Mouse (Mus musculus): ENCODE measurements around the gene Mreg. TPM values are rescaled to one million over a fixed set of nuclear protein-coding genes. Genes with fewer than 3 reads are reported as not detected.

Gene Mreg
- polyA plus RNA-seq, 1 experiment from 2014 or later: 0.75 TPM

DNA sequence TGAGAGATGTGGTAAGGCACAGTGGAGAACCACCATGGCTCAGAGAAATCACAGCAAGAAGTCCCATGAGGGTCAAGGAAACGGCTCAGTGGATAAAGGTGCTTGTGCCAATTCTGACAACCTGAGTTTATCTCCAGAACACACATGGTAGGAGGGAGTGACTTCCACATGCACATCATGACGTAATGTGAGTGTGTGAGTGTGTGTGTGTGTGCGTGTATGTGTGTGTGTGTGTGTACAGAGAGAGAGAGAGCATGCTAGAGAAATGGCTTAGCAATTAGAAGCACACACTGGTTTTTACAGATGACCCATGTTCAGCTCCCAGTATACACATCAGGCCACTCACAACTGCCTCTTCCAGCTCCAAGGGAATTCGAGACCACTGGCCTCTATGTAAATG is 3.1 kb upstream of the Mreg start:
- no peaks in the 10 kb centered on the region for H3K36me3 ChIP-seq (ENCODE audit: inconsistent target)
- H3K4me3 ChIP-seq (ENCODE audit: inconsistent target): no peak overlapping the region
- no peaks in the 10 kb centered on the region for H3K79me2 ChIP-seq (ENCODE audit: inconsistent target)
- H3K27ac ChIP-seq: no peak overlapping the region
- WGBS (ENCODE audit: missing documents): 83% methylated on average over 4 of the region's 4 CpGs

DNA sequence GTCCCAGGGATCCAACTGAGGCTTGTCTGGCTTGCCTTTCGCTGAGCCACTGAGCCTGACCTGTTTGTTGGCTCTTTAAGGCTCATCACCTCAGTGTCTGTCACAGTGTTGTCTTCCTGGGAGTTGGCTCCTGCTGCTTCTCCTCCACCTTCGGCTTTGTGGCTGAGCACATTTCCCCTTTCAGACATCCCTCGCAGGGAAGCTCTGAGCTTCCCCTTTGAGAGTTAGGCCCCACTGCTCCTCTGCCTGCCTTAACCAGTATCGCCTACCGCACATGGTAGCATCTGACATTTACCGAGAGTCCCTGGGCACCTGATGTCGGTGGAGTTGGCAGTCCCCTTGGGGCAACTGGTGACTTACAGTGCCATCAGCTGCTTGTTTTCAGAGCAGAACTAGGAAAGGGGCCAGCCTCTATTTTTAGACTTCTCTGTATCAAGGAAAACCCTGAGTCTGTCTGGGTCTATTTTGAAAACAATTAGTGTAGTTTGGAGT is 2.4 kb upstream of the Mreg start:
- no peaks in the 10 kb centered on the region for H3K79me2 ChIP-seq (ENCODE audit: inconsistent target)
- no peak overlapping the region for H3K27ac ChIP-seq
- no peak overlapping the region for H3K4me3 ChIP-seq (ENCODE audit: inconsistent target)

GRCm38 (mm10) chr1:72213954-72214353 is 1.8 kb upstream of the Mreg start:
- Histone ChIP-seq H3K79me2 (ENCODE audit: inconsistent target) (no peaks in the 10 kb centered on the region), H3K36me3 (ENCODE audit: inconsistent target) (no peaks in the 10 kb centered on the region), H3K27ac (no peak overlapping the region), H3K4me3 (ENCODE audit: inconsistent target) (no peak overlapping the region)
- 97% methylated on average over 3 of the region's 3 CpGs for WGBS (ENCODE audit: missing documents)

More for the DNA sequence above, 2.4 kb upstream of the Mreg start:
- 12% methylated on average over 7 of the region's 7 CpGs for WGBS (ENCODE audit: missing documents)
- H3K36me3 ChIP-seq (ENCODE audit: inconsistent target): no peaks in the 10 kb centered on the region

GRCm38 (mm10) chr1:72210803-72211679 is 1.1 kb downstream of the Mreg start:
- Histone ChIP-seq H3K4me3 (ENCODE audit: inconsistent target) (no peak overlapping the region), H3K27ac (no peak overlapping the region), H3K79me2 (ENCODE audit: inconsistent target) (no peaks in the 10 kb centered on the region), H3K36me3 (ENCODE audit: inconsistent target) (no peaks in the 10 kb centered on the region)
- WGBS (ENCODE audit: missing documents): 22% methylated on average over 17 of the region's 17 CpGs

GRCm38 (mm10) chr1:72208095-72208494 is 4.0 kb downstream of the Mreg start:
- Histone ChIP-seq H3K79me2 (ENCODE audit: inconsistent target) (no peaks in the 10 kb centered on the region), H3K27ac (no peak overlapping the region), H3K36me3 (ENCODE audit: inconsistent target) (no peaks in the 10 kb centered on the region), H3K4me3 (ENCODE audit: inconsistent target) (no peak overlapping the region)
- 82% methylated on average over 5 of the region's 5 CpGs for WGBS (ENCODE audit: missing documents)

DNA sequence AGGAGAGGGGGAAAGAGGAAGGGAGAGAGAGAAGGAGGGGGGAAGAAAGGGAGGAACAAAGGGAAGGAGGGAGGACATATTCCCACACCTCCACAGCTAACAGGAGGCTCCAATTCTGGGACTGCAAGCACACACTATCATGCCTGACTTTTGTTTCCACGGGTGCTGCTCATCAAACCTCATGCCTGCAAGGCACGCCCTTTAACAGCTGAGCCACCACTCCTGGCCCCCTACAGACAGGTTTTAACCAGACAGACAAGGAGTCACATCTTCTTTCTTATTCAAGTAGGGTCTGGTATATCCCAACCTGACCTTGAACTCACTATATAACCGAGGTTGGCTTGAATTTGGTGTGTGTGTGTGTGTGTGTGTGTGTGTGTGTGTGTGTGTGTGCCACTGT is 7.0 kb downstream of the Mreg start:
- H3K27ac ChIP-seq: no peak overlapping the region
- H3K36me3 ChIP-seq (ENCODE audit: inconsistent target): no peaks in the 10 kb centered on the region
- WGBS (ENCODE audit: missing documents): 58% methylated on average over 3 of the region's 3 CpGs
- H3K79me2 ChIP-seq (ENCODE audit: inconsistent target): no peaks in the 10 kb centered on the region
- H3K4me3 ChIP-seq (ENCODE audit: inconsistent target): no peak overlapping the region

DNA sequence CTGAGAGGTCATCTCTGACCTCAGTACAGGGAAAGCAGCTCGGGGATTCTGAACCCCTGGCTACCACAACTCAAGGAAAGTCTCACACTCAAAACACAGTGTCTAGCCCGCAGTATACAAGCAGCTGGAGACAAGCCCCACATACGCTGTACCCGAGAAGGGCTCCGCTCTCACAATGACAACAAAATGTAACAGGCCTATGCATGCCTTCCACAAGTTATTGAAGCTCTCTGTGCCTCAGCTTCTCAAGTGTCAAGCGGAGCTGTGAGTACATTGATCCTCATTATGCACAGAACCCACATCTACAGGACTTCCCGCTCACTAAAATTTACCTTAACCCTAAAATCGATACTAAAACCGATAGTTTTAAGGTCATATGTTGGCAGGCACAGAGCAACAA is 8.9 kb downstream of the Mreg start:
- WGBS (ENCODE audit: missing documents): 94% methylated on average over 9 of the region's 9 CpGs
- Histone ChIP-seq H3K4me3 (ENCODE audit: inconsistent target) (no peak overlapping the region), H3K36me3 (ENCODE audit: inconsistent target) (no peaks in the 10 kb centered on the region), H3K79me2 (ENCODE audit: inconsistent target) (no peaks in the 10 kb centered on the region), H3K27ac (no peak overlapping the region)

GRCm38 (mm10) chr1:72202705-72203104 is 9.4 kb downstream of the Mreg start:
- no peaks in the 10 kb centered on the region for H3K79me2 ChIP-seq (ENCODE audit: inconsistent target)
- 94% methylated on average over 7 of the region's 7 CpGs for WGBS (ENCODE audit: missing documents)
- H3K4me3 ChIP-seq (ENCODE audit: inconsistent target): no peak overlapping the region
- no peak overlapping the region for H3K27ac ChIP-seq
- H3K36me3 ChIP-seq (ENCODE audit: inconsistent target): no peaks in the 10 kb centered on the region

GRCm38 (mm10) chr1:72202068-72202467 is 10.0 kb downstream of the Mreg start:
- H3K27ac ChIP-seq: no peak overlapping the region
- 61% methylated on average over 2 of the region's 2 CpGs for WGBS (ENCODE audit: missing documents)
- H3K4me3 ChIP-seq (ENCODE audit: inconsistent target): no peak overlapping the region
- no peaks in the 10 kb centered on the region for H3K79me2 ChIP-seq (ENCODE audit: inconsistent target)
- H3K36me3 ChIP-seq (ENCODE audit: inconsistent target): no peaks in the 10 kb centered on the region

- 97% methylated on average over 3 of the region's 3 CpGs for WGBS (ENCODE audit: missing documents)
- Histone ChIP-seq H3K36me3 (ENCODE audit: inconsistent target) (no peaks in the 10 kb centered on the region), H3K27ac (no peak overlapping the region), H3K79me2 (ENCODE audit: inconsistent target) (no peaks in the 10 kb centered on the region), H3K4me3 (ENCODE audit: inconsistent target) (no peak overlapping the region)
These were observed 11.0 kb downstream of the Mreg start for GRCm38 (mm10) chr1:72201126-72201525.

DNA sequence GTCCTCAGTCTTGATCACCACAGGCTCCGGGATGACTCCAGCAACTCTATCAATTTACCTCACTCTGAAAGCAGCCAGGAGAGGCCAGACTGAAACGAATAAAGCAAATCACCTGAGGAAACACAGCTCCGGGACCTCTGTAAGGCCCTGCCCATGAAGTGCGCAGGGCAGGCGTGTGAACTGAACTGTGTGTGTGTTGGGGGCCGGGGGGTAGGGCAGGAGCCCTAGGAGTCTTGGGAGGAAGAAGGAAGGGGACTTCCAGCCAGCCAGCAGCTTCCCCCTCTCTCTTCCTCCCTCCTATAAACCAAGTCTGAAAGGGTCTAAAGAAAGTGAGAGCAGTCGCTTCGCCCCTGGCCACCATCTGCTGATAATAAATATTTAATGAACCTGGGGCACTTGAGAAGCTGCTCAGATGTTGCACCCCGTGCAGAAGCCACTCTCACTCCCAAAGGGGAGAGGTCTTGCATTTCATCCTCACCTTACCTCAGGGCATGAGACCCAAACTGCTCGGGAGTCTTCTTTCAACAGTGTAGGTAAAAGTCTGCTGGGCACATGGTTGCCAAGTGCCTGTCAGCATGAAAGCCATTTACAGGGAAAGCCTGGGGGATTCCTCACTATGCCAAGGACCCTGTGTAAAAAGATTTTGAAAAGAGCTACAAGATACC is 13.8 kb downstream of the Mreg start:
- 85% methylated on average over 8 of the region's 10 CpGs for WGBS (ENCODE audit: missing documents)
- Histone ChIP-seq H3K36me3 (ENCODE audit: inconsistent target) (no peaks in the 10 kb centered on the region), H3K4me3 (ENCODE audit: inconsistent target) (no peak overlapping the region), H3K27ac (no peak overlapping the region), H3K79me2 (ENCODE audit: inconsistent target) (no peaks in the 10 kb centered on the region)

DNA sequence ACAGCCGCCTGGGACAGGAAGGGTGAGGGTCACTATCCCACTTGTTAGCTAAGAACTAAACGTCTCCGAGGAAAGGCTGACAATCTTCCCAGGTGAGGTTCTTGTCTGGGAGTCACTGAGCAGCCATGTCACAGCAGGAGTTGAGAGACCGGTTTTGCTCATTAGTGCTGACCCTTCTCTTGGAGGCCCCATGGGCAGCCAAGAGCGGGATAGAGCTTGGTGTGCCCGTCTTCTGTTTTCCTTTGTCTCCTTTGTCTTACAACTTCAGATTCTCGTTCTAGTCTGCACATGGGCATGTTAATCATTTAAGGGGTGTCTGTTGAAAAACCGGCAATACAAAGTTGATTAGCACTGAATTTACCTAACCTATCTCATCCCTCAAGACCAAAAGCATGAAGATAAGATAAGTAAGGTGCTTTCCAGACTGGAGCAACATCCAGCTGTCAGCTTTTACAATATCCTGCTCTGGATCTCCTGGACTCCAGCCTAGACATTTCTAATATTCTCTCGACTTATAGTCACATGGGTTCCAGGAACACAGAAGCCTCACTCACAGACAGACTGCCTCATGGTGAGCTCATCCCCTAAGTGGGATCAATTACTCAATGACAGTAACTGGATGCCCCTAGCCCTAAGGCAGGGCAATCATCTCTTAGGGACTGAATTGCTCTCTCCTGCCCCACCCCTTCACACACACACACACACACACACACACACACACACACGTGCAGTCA is 15.3 kb downstream of the Mreg start:
- Histone ChIP-seq H3K79me2 (ENCODE audit: inconsistent target) (no peaks in the 10 kb centered on the region), H3K4me3 (ENCODE audit: inconsistent target) (no peak overlapping the region), H3K36me3 (ENCODE audit: inconsistent target) (no peaks in the 10 kb centered on the region), H3K27ac (no peak overlapping the region)
- 85% methylated on average over 10 of the region's 10 CpGs for WGBS (ENCODE audit: missing documents)

- 83% methylated on average over 5 of the region's 5 CpGs for WGBS (ENCODE audit: missing documents)
- H3K36me3 ChIP-seq (ENCODE audit: inconsistent target): no peaks in the 10 kb centered on the region
- H3K79me2 ChIP-seq (ENCODE audit: inconsistent target): no peaks in the 10 kb centered on the region
These were observed 16.0 kb downstream of the Mreg start for GRCm38 (mm10) chr1:72196123-72196522.

DNA sequence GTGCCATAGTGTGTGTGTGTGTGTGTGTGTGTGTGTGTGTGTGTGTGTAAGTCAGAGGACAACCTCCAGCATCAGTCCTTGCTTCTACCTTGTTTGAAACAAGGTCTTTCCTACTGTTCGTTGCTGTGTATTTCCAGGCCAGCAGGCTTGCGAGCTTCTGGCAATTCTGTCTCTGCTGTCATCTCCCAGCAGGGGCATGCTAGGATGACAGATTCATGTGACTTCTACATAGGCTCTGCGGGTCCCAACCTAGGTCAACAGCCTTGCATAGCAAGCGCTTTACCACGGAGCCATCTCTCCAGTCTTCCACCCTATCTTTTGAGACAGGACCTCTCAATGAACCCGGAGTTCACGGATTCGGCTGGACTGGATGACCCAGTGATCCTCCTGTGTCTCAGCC is 20.7 kb downstream of the Mreg start:
- H3K36me3 ChIP-seq (ENCODE audit: inconsistent target): no peaks in the 10 kb centered on the region
- no peak overlapping the region for H3K4me3 ChIP-seq (ENCODE audit: inconsistent target)
- H3K27ac ChIP-seq: no peak overlapping the region
- no peaks in the 10 kb centered on the region for H3K79me2 ChIP-seq (ENCODE audit: inconsistent target)
- WGBS (ENCODE audit: missing documents): 97% methylated on average over 8 of the region's 8 CpGs

More at GRCm38 (mm10) chr1:72196123-72196522, 16.0 kb downstream of the Mreg start:
- no peak overlapping the region for H3K4me3 ChIP-seq (ENCODE audit: inconsistent target)
- H3K27ac ChIP-seq: no peak overlapping the region

Data from macrophage (primary cell).